Mouse (Mus musculus) heart, postnatal 4 days (tissue): ENCODE results near the gene Actg2. TPM values are rescaled to one million over a fixed set of nuclear protein-coding genes. Genes with fewer than 3 reads are reported as not detected.

Experiments
- DNase-seq: peaks from one replicate; pipeline ENCODE4 v3.0.0; 2021
- total RNA-seq, 2 experiments: library from RNA; stranded (reverse); gene quantifications; 2 replicates each; pipeline ENCODE4 v1.2.3; 2021

The Actg2 gene
- total RNA-seq, 2 experiments from 2014 or later = 10.4 to 13.7 TPM

DNA sequence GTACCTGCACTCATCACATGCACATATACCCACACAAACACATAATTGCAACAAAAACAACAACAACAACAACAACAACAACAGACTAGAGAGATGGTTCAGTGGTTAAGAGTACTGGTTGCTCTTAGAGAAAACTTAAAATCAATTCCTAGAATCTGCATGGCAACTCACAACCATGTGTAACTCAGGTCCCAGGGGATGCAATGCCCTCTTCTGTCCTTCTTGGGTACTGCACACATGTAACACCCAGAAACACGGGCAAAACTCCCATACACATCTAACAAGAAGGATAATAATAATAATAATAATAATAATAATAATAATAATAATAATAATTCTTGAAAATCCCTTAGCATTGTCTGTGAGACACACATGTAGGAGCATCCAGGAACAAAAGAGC is 23.6 kb downstream of the Actg2 start:
- peak; percentile 72 for DNase-seq

DNA sequence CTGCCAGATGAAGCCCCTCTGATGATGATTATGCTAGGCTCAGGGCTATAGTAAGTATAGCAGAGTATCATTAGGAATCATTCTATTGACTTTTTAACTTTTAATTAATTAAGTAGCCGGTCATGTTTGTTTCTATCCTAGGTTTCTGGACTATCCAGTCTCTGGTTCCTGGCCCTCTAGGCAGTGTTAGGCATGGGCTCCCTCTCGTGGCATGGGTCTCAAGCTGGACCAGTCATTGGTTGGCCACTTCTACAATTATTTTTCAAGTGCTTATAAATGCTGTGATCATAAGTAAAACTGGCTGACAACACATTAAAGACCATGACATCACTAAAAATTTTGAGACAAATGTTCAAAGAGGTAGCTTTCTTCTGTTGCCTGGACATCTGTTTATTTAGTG is 25.9 kb downstream of the Actg2 start:
- DNase-seq = no peak

DNA sequence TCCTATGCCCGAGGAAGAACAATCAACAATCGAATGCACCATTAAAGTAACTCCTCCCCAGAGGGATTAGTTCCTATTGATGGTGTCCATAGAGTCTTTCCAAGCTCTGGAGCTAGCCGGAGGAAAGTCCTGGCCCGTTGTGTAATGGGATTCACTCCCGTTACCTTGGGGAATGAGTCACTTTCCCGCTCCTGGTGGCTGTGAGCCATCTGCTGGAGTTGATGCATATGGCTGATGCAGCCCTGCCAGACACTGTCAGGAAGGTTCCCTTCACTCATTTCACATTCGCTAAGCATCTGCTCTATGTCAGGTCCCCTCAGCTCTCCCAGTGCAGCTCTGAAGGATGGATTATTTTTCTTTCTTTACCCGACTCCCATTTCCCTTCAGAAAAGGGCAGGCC is 26.6 kb downstream of the Actg2 start:
- peak; percentile 43 for DNase-seq

DNA sequence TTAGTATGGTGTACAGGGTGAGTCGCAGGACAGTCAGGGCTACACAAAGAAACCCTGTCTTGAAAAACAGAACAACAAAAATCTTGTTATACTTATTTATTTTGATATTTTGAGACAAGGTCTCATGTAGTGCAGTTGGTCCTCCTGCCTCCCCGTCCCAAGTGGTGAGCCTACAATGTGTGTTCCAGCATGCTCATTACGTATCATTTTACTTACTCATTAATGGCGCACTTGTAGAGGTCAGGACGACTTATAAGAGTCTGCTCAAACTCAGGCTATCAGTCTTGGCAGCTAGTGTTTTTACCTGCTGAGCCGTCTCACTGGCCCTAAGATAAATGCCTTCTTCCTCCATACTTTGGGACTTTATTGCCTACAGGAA is 28.9 kb downstream of the Actg2 start:
- DNase-seq = no peak

DNA sequence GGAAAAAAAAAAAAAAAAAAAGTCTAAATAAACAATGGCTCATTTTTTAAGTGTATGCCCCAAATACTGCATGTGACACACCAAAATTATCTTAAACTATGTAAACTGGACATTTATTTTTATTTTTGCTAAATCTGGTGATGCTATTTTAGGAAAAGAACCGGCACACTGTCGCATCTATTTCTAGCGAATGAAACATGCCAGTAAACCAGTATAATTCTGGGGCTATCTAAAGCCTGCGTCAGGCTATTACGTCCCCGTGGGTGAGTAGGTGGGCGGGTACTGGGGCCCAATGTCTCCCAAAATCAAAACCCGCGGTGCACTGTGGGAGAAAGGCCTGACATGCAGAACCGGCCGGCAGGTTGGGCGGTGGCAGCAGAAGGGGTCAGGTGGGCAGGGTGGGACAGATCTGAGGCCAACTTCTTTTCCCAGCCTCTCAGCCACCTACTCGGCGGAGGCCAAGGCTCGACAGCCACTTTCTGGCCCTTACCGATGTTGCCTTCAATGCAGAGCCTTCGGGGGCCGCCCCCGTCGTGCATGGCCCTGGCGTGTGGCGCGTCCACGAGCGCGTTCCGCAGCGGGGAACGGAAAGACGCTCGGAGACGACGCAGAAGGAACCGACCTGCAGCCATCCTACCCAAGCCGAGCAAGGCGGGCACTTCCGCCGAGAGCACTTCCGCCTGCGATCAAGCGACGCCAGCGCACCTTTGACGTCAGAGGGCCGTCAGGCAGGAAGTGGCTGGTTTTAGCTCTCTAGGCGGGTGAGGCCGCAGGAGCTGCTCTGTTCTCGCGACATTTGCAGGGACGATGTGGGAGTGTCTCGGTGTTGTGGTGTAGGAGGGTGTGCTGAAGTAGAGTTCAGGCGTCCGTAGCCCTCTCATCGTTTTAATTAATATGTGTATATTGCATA is 29.6 kb downstream of the Actg2 start, which contains the start of gene Dguok:
Gene Dguok (minus strand): TSS at position 712 of the 910 bp plus-strand sequence.
- peak; percentile 97 for DNase-seq

DNA sequence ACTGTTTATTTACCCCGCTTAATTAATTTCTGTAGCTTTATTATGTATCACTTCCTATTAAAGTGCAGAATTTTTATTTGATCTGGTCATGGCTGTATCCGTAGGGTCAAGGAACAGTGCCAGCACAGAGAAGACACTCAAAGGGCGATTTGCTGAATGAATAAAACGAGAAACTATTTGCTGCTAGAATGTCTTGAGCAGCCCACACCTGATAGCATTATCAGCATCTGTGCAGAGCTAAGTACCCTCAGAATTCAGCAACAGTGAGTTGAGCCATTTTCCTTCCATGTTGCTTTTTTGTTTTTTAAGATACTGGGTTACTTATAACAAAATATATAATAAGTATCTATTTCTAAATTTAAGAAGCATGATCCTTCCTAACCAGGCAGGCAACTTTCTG is 30.5 kb downstream of the Actg2 start:
- no peak for DNase-seq

DNA sequence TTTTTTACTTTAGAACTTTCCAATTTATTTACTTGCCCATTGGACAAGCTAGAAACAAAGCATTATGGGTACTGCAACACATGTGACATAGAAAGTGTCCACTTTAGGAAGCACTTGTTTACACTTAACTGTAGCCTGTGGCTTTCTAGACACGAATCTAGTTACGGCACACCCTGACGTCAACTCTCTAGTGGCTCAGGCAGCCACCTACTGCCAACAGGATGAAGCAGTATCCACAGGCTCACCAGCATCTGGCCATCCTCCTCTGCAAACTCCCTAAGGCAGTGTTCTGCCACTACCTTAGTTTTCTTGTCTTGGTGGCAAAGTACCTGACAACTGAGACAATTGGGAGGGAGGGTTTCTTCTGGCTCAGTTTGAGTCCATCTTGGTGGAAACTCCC is 32.7 kb downstream of the Actg2 start:
- no peak for DNase-seq

DNA sequence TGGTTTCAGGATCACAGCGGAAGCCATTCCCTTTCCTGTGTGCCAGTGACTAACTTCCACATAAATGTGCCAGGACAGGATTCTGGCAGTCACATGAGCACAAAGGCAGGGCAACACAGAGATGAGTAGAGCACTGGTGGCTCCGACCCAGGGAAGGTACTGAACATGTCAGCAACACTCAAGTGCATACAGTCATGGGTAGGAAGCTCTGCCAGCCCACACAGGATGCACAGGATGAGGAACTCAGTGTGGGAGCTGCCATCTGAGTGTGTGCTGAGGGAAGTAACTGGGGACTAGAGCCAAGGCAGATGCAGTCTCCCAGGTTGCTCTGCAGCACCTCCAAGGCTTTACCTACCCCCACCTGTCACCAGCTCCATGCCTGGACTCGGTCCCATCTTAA is 33.4 kb downstream of the Actg2 start:
- peak; percentile 24 for DNase-seq

DNA sequence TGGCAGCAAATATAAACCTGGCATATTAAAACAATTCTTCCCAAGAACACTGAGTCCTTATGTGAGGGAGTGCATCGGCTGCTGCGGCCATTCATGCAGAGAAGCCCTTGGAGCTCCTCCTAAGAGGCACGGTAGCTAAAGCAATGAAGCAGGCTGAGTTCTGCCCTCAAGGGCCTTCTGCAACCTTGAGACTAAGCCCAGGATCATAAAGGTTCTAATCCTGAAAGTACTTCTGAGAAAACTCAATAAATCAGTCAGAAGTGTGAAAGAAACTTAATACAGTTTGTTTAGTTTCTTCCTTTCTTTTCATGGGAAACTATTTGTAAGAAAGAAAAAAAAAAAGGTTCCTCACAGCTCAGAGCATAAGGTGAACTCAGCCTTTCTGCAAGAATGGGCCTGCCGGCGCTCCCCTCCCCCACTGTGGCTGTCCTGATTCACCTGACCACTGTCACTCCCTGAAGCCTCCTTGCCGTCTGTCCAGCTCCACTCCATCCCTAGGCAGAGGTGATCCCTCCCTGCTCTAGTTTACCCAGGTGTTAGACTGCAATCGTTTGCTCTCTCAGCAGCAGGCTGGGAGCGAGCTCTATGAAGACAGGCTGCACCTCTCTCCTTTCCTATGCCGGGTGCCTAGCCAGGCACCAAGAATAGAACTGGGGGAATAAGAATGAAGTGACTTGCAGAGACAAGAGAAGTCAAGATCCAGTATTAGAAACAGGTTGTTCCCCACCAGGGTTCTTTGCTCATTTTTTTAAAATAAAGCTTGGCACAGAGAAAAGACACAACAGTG is 34.3 kb downstream of the Actg2 start:
- no peak for DNase-seq

DNA sequence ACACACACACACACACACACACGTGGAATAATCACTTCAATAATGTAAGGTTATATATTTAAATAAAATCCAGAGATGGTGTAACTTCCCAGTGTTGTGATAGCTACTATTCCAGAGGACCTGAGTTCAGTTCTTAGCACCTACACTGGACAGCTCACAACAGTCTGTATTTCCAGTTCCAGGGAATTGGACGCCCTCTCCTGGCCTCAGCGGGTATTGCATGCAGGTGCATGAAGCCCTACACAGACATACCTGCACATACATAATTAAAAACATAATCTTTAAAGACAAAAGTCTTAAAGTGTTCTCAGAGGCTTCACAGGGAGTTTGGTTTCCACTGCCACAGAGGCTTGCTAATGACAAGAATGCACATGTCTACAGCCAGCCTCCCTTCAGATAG is 35.6 kb downstream of the Actg2 start:
- no peak for DNase-seq

DNA sequence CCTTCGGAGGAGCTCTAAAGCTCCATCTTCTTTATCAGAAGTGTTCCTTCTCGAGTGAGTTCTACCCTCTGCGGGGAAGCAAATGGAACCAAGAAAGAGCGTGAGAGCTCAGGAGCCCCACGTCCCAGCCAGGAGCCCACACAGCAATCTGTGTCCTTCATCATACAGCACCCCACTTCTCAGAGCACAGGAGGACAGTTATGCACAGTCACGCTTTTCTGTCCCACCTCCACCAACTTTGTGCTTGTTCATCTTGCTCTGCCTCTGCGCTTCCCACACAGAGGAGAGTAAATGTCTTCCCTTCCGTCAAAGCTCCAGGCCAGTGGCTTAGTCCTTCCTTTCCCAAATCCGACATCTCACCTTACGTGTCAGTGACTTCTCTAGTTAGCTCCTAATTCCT is 37.0 kb downstream of the Actg2 start:
- no peak for DNase-seq

DNA sequence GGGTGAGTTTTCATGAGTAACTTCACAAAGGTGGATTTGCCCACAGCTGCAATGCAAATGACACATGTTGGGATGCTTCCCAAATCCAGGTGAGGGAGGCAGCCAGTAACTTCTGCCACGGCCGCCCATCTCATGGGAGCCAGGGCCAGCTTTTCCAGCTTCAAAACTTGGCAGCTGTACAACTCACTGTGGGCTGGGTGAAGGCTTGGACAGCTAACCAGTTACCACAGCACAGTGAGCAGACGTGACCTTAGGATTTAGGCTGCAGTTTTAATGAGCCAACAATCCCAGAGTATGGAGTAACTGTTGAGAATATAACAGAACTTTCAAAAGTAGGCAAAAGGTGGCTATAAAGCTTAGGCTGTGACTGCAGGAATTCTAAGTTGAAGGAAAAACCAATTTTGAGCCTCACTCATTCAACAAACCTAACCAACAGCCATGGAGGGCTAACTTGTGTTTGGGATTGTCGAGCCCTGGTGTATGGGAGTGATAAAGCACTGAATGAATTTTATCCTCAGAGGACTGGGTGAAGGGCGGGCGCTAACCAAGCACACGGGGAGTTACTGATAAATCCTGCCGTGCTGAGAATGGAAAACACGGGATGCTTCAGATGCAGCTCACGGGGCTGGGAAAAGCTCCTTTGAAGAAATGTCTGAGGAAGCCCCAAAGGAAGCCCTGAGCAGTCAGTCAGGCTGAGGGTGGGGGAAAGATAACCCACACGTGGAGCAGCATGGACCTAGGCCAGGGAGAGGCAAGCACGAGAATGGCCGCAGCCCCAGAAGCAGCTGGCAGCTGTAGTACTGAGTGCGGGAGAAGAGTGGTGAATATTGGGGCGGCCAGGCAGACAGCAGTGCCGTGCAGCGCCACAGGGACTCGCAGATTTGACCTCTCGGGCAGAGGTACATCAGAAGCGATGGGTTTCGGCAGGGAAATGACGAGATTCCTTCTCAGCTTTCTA is 39.0 kb downstream of the Actg2 start:
- peak; percentile 65 for DNase-seq

DNA sequence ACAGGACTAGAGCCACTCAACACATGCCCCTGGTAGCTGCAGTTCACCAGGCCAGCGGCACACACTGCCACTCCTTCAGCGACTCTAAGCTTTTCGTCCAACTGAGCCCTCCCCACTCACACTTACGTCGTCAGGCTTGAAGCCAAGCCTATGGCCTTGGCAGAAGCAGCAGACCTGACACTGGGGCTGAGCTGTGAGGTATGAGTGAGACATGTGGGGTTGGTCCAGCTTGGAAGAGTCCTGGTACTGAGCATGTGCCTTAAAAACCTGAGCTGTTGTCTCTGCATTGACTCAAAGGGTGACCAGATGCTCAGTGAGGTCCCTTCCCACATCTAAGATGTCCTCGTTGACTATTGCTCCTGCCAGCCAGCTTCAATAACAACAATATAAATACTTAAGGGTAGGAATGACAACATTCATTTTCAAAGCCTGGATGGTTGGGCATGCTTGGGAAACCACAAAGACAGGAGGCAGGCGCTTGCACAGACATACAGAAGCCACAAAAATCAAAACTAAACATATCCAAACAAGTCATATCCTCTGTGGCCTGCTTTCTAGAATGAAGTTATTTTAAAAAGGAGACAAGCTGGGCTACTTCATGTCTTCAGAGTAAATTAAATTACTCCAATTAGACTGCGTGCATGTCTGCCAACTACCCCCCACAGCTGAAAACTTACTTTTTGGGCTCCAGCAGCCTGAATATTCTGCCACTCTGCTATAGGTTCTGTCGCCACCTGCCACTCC is 39.9 kb downstream of the Actg2 start:
- DNase-seq = peak; percentile 64

DNA sequence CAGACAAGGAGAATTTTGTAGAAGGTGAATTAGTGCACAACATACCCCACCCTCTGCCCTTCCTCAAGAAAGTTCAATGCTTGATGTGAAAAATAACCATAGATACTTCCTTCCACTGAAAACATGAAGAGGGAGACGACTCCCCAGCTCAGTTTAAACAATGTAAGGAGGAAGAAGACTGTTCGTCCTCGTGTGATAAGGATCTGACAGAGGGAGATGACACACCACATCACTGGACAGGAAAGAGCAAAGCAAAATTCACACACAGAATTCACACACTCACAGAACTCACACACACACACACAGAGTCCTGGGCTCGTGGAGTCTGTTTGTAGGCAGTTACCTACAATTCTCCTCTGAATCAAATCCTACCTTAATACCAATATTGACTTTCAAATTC is 45.4 kb downstream of the Actg2 start:
- no peak for DNase-seq

DNA sequence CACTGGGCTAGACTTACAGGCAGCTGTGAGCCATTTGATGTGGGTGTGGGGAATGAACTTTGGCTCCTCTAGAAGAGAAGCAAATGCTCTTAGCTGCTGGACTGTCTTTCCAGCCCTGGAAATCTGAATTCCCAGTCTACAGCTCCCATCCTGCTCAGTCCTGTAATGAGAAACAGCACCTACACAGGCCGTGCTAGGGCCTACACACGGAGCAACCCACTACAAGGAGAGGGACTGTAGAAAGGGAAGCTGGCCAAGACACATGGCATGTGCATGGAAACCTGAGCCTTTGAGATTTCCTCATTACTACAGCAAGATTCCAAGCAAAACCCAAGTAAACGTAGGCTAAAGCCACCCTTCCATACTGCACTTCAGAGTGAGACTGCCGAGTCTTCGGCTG is 47.9 kb downstream of the Actg2 start:
- no peak for DNase-seq

DNA sequence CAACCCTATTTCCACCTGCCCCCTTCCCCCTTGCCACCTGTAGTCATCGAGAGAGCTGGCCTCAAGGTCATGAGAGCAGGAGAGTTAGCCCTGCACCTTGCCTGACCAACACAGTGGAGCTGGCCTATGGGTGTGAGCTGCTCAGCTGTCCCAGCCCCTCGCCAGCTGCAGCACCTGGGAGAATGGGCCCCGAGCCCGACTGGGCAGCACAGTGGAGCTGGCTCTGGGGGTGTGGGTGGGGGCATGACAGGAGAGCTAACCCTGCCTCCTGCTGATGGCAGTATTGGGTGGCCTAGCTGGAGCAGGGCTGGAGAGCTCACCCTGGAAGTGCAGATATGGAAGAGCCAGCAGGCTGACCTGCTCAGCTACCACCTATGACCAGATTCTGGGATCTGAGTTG is 48.8 kb downstream of the Actg2 start:
- no peak for DNase-seq

DNA sequence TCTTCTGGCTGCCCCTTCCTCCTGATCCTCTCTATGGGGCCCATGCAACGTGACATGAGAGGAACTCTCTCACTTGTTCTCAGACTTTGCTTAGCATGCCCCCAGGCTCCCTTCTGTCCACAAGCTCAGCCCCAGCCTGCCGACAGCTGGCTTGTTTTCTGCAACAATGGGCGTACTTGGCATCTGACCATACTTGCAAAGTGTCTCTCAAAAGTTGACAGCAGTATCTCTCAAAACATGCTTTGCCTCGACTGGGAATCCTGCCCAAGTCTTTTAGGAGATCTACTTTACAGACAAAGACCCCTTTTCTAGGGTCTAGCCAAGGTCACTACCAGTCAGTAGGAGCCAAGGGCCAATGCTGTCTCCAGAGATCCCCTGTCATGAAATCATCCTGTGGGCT is 50.2 kb downstream of the Actg2 start:
- DNase-seq = peak; percentile 54

DNA sequence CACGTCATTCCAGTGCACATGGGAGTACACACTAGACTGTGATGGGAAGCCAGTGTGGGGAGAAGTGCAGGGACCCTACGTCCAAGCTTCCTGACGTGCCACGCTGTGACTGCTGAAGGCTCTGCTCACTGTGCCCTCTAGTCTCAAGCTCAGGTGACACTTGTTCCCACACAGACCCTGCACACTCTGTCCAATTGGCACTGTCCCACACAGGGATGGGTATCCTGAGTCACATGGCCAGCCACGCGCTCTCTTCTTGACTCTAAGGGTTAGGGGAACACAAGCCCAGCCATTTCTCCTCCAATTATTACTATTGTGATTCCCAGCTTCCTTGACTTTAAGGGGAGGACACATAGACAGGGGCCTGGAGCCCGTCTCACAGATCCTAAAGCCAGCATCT is 52.3 kb downstream of the Actg2 start:
- DNase-seq = no peak

DNA sequence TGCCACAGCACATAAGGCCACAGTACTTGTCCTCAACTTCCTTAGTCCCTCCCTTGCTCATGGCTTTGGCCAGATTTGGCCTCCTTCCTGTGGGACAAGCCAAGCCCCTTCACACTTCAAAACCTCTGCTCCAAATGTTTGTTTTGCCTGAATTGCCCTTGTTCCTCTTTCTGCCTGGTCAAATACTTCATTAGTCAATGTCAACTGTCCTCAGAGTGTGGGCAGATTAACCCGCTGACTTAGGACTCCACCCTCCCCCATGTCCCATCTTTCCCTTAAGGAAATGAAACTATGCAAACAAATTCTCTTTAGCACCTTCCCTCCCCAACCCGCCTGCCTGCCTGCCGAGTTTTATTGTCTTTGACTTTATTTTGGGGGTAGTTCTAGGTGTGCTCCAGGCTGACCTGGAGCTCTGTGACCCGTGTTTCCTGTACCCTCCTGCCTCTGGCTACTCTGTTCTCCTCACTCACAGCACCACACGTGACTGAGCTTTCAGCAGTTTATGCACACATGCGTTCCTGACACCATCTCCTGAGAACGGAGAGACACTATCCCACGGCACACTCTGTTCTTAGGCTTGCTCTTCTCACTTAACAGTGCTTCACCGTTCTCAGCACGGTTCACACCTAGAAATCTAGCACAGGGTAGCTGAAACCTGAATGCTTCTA is 53.5 kb downstream of the Actg2 start:
- DNase-seq = no peak

DNA sequence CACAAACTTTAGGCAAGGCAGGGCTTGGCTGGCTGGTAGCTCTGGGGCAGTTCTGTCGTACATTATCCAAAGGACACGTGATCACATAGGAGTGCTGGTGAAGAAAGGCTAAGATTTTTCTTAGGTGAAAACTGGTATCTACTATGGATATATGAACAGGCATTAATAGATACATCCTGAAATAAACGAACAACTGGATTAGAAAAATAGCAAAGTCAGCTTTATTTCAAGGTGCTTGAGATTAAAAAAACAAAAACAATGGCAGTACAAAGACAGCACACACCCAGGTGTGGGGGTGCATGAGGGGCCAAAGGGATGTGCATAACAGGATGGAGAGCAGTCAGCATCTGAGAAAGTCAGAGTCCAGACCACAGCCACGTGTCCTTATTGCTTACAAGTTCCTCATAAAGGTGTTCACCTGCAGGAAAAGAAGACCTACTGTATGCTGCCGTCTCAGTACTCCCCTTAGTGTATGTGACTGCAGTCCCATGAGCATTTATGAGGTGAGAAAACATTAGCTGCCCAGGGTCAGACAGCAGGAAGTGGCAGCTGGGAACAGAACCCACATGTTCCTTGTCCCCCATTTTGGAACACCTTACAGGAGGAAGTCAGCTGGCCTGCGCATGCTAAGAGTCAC is 55.9 kb downstream of the Actg2 start:
- no peak for DNase-seq

DNA sequence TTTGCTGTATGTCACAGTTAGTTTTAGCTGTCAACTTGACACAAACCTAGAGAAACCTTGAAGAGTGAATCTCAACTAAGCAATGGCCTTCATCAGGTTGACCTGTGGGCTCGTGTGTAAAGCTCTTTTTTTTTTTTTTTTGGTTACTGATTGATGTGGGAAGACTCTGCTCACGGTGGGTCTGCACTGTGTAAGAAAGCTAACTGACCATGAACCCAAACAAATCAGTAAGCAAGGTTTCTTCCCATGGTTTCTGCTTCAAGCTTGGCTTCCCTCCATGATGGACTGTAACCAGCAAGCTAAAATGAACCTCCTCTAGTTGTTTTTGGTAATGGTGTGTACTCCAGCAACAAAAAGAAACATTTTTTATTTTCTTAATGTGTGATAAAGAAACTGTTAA is 56.9 kb downstream of the Actg2 start:
- DNase-seq = no peak
